ENCODE assay signal across 40 mouse cellular contexts in genomic region chr16:26988188-26988587, GRCm38 (mm10). TPM values are rescaled to one million over a fixed set of nuclear protein-coding genes. Genes with fewer than 3 reads are reported as not detected.
"Had no signal": no experiment of that assay in that cellular context is flagged by ENCODE, and none has a peak within 500 bp of the region (broad histone marks: within the 10 kb centered on the region; RNA-seq: fewer than 3 reads in every experiment).

No protein-coding gene starts in this region.

- H3K27me3 ChIP-seq: heart, embryonic 12.5 days; heart, embryonic 13.5 days; heart, embryonic 15.5 days; hindbrain, embryonic 13.5 days; hindbrain, embryonic 15.5 days; intestine, embryonic 15.5 days; kidney, embryonic 15.5 days had no signal

- H3K4me2 ChIP-seq: heart, embryonic 11.5 days; heart, embryonic 12.5 days; heart, embryonic 13.5 days; heart, embryonic 15.5 days; hindbrain, embryonic 14.5 days; hindbrain, embryonic 15.5 days; intestine, embryonic 15.5 days; kidney, embryonic 15.5 days had no signal

- DNase-seq: heart, postnatal 10 days; heart, postnatal 14 days; heart, postnatal 36 days; heart, postnatal 4 days; kidney, adult 11 months; kidney, adult 18-20 months; kidney, adult 2 months; kidney, adult 8-10 months; kidney, adult 9 months; kidney, postnatal 10 days; kidney, postnatal 14 days; kidney, postnatal 25 days; kidney, postnatal 36 days; kidney, postnatal 4 days; layer of hippocampus, adult 9-11 months; layer of hippocampus, postnatal 36 days had no signal

- H3K36me3 ChIP-seq: heart, embryonic 12.5 days; heart, embryonic 13.5 days; heart, embryonic 15.5 days; hindbrain, embryonic 10.5 days; hindbrain, embryonic 13.5 days; hindbrain, embryonic 15.5 days; intestine, embryonic 15.5 days; kidney, embryonic 15.5 days had no signal

- ATAC-seq: hindbrain, embryonic 16.5 days; hindbrain, postnatal 0 days; inflammation-experienced regulatory T-cells, adult 6 months; intestine, embryonic 15.5 days; intestine, embryonic 16.5 days; intestine, postnatal 0 days had no signal

- H3K4me1 ChIP-seq: heart, embryonic 12.5 days; heart, embryonic 13.5 days; heart, embryonic 15.5 days; hindbrain, embryonic 10.5 days; intestine, embryonic 15.5 days; kidney, embryonic 15.5 days had no signal

- H3K4me3 ChIP-seq: heart, embryonic 12.5 days; heart, embryonic 13.5 days; heart, embryonic 15.5 days; hindbrain, embryonic 10.5 days; hindbrain, embryonic 13.5 days; hindbrain, embryonic 15.5 days; intestine, embryonic 15.5 days; kidney, embryonic 15.5 days; layer of hippocampus, adult 2 months; left cerebral cortex, adult 2 months had no signal

- H3K9me3 ChIP-seq: heart, embryonic 12.5 days; heart, embryonic 13.5 days; heart, embryonic 15.5 days; hindbrain, embryonic 10.5 days; hindbrain, embryonic 13.5 days; hindbrain, embryonic 15.5 days; intestine, embryonic 15.5 days; kidney, embryonic 15.5 days had no signal

- H3K27ac ChIP-seq: heart, embryonic 13.5 days; heart, embryonic 15.5 days; hindbrain, embryonic 10.5 days; hindbrain, embryonic 13.5 days; hindbrain, embryonic 14.5 days; hindbrain, embryonic 15.5 days; hindbrain, postnatal 0 days; intestine, embryonic 15.5 days; kidney, embryonic 15.5 days; kidney, postnatal 0 days; layer of hippocampus, adult 2 months; left cerebral cortex, adult 2 months had no signal

- H3K9ac ChIP-seq: heart, embryonic 12.5 days; heart, embryonic 13.5 days; heart, embryonic 15.5 days; hindbrain, embryonic 13.5 days; hindbrain, embryonic 14.5 days; hindbrain, embryonic 15.5 days; intestine, embryonic 15.5 days; kidney, embryonic 15.5 days had no signal

RNA-seq across cellular contexts. Expression of gene Gmnc, which starts 3.3 kb away (rescaled TPM):
- total RNA-seq: heart, postnatal 10 days; heart, postnatal 4 days; hematopoietic stem cell, adult 5-6 weeks had no signal
- polyA plus RNA-seq: heart, embryonic 11.5 days; heart, embryonic 12.5 days; heart, embryonic 13.5 days; heart, embryonic 14.5 days; heart, embryonic 15.5 days; heart, postnatal 0 days; inflammation-experienced regulatory T-cells, adult 6 months; intestine, embryonic 14.5 days; intestine, embryonic 16.5 days; intestine, postnatal 0 days; kidney, embryonic 15.5 days; kidney, embryonic 16.5 days; large intestine, adult 2 months had no signal
